Mouse (Mus musculus): ENCODE measurements at regions not wholly inside any gene's neighbourhood (a gene's known extent, or its start where the extent isn't known, plus 50 kb on each side); places are given as distances from the start of the nearest gene placed in this dataset.

- no peak overlapping the region for H3K4me3 ChIP-seq (replicated peaks)
- WGBS: 63% methylated on average over 6 of the region's 6 CpGs
- H3K4me1 ChIP-seq (replicated peaks): no peaks in the 10 kb centered on the region
- no peaks in the 10 kb centered on the region for H3K36me3 ChIP-seq
- H3K27me3 ChIP-seq (replicated peaks): no peaks in the 10 kb centered on the region
- H3K9me3 ChIP-seq: no peaks in the 10 kb centered on the region
- H3K4me2 ChIP-seq (replicated peaks): no peak overlapping the region
- ATAC-seq: peak; percentile 45; the same call in 1 of the 2 replicates
- H3K27ac ChIP-seq: no peak overlapping the region
- H3K9ac ChIP-seq: no peak overlapping the region
These were observed 52.6 kb upstream of the Prss23 start for GRCm38 (mm10) chr7:89579539-89579938.

Measured in intestine, embryonic 15.5 days (tissue).